Mouse (Mus musculus) C2C12 (cell line): ENCODE measurements at regions not wholly inside any gene's neighbourhood (a gene's known extent, or its start where the extent isn't known, plus 50 kb on each side); places are given as distances from the start of the nearest gene placed in this dataset.

ENCODE experiments used
- CEBPB ChIP-seq: IDR thresholded peaks from one replicate; pipeline ENCODE4 v1.6.1; 2011; ENCODE audit warnings: low read depth, mild to moderate bottlenecking, control low read depth, moderate library complexity
- CTCF ChIP-seq: IDR thresholded peaks from one replicate; pipeline ENCODE4 v1.5.1; 2011; ENCODE audit not compliant: control insufficient read depth, insufficient read depth, insufficient read length
- FOSL1 ChIP-seq: IDR thresholded peaks from one replicate; pipeline ENCODE4 v1.8.0; 2011; ENCODE audit warnings: mild to moderate bottlenecking, low read length; ENCODE audit not compliant: poor library complexity, insufficient read depth, severe bottlenecking
- MAX ChIP-seq: IDR thresholded peaks from one replicate; pipeline ENCODE4 v1.6.1; 2011; ENCODE audit warnings: mild to moderate bottlenecking, control low read depth
- MYOD1 ChIP-seq: IDR thresholded peaks from one replicate; pipeline ENCODE4 v1.6.1; 2011; ENCODE audit warnings: low read depth; ENCODE audit not compliant: control insufficient read depth, insufficient read length
- MYOG ChIP-seq: IDR thresholded peaks from one replicate; pipeline ENCODE4 v1.6.1; 2011; ENCODE audit not compliant: control insufficient read depth, insufficient read length; ENCODE audit errors: extremely low read depth
- USF1 ChIP-seq: IDR thresholded peaks from one replicate; pipeline ENCODE4 v1.6.1; 2011; ENCODE audit warnings: low read depth, mild to moderate bottlenecking, control low read depth, moderate library complexity

- TF ChIP-seq CTCF, result no peak
- TF ChIP-seq USF1, result no peak
- no peak for TF ChIP-seq MAX
- TF ChIP-seq FOSL1, result no peak
- no peak for TF ChIP-seq CEBPB
- no peak for TF ChIP-seq MYOD1
- no peak for TF ChIP-seq MYOG
Observed at GRCm38 (mm10) chr9:83248164-83248730, 101.8 kb upstream of the Hmgn3 start.
